Mouse (Mus musculus): ENCODE data around the gene Ufd1. TPM values are rescaled to one million over a fixed set of nuclear protein-coding genes. Genes with fewer than 3 reads are reported as not detected.

Ufd1 gene
- polyA plus RNA-seq, 1 experiment from 2014 or later, result 100 TPM

DNA sequence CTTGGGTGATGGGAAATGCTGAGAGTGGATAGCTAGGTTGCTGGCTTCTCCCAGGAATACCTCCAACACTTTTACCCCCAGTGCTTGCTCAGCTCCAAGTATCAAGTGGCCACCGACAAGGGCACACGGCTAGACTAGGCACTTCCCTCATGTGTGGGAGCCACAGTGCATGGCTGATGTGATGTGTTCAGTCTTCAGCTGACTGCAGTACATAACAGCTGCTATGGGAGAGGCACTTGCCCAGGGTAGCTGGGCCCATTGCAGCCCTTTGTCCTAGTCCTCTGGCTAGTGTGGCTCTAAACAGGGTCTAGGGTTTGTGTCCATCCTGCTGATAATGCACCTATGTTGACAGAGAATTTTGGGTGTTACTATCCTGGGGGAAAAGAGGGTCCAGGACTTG is 33.1 kb upstream of the Ufd1 start:
- peaks cover 41% of the 10 kb centered on the region for H3K27me3 ChIP-seq (replicated peaks; ENCODE audit: control insufficient read depth, insufficient read depth, low read length)
- H3K9me3 ChIP-seq (ENCODE audit: control insufficient read depth, low read length), result no peaks in the 10 kb centered on the region
- ATAC-seq, result no peak
- H3K4me1 ChIP-seq (ENCODE audit: control insufficient read depth, insufficient read depth, low read depth, low read length), result peaks cover 9% of the 10 kb centered on the region
- 56% methylated on average over 2 of the region's 2 CpGs for WGBS
- H3K4me2 ChIP-seq (ENCODE audit: low read length), result no peak overlapping the region
- H3K4me3 ChIP-seq (ENCODE audit: low read length), result no peak overlapping the region; the same call in 1 of the 2 replicates
- no peaks in the 10 kb centered on the region for H3K36me3 ChIP-seq (ENCODE audit: control insufficient read depth, insufficient read depth, low read length)
- H3K9ac ChIP-seq (ENCODE audit: low read depth, low read length), result no peak overlapping the region
- H3K27ac ChIP-seq (ENCODE audit: low read depth, low read length), result no peak overlapping the region

GRCm38 (mm10) chr16:18781810-18782209 is 29.8 kb upstream of the Ufd1 start:
- H3K9me3 ChIP-seq (ENCODE audit: control insufficient read depth, low read length), result no peaks in the 10 kb centered on the region
- peaks cover 25% of the 10 kb centered on the region for H3K27me3 ChIP-seq (replicated peaks; ENCODE audit: control insufficient read depth, insufficient read depth, low read length)
- 89% methylated on average over 10 of the region's 10 CpGs for WGBS
- H3K36me3 ChIP-seq (ENCODE audit: control insufficient read depth, insufficient read depth, low read length), result no peaks in the 10 kb centered on the region
- H3K4me3 ChIP-seq (ENCODE audit: low read length), result no peak overlapping the region
- no peak for ATAC-seq
- H3K4me2 ChIP-seq (ENCODE audit: low read length), result no peak overlapping the region
- peaks cover 9% of the 10 kb centered on the region for H3K4me1 ChIP-seq (ENCODE audit: control insufficient read depth, insufficient read depth, low read depth, low read length)
- no peak overlapping the region for H3K27ac ChIP-seq (ENCODE audit: low read depth, low read length)
- no peak overlapping the region for H3K9ac ChIP-seq (ENCODE audit: low read depth, low read length)

DNA sequence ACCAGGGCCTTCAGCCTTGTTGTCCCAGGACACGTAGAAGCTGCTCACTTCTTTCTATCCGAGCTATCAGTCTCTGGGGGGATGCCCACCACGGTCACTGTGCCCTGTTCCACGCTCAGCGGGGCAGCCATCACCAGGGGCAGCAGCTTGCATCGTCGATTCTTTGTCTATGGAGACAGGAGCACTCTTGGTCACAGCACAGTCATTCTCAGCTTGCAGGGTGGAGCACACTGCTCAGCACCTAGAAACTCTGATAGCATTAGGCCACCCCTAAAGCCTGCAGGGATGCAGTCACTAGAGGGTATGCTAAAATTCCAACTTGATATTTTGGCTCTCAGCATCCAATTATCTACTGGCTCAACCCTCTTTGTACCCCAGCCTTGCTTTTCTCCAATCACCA is 26.6 kb upstream of the Ufd1 start:
- Histone ChIP-seq H3K9ac (ENCODE audit: low read depth, low read length) (no peak overlapping the region), H3K27ac (ENCODE audit: low read depth, low read length) (no peak overlapping the region), H3K9me3 (ENCODE audit: control insufficient read depth, low read length) (no peaks in the 10 kb centered on the region), H3K36me3 (ENCODE audit: control insufficient read depth, insufficient read depth, low read length) (no peaks in the 10 kb centered on the region), H3K4me3 (ENCODE audit: low read length) (no peak overlapping the region), H3K27me3 (replicated peaks; ENCODE audit: control insufficient read depth, insufficient read depth, low read length) (no peaks in the 10 kb centered on the region), H3K4me2 (ENCODE audit: low read length) (no peak overlapping the region), H3K4me1 (ENCODE audit: control insufficient read depth, insufficient read depth, low read depth, low read length) (no peaks in the 10 kb centered on the region)
- no peak for ATAC-seq
- WGBS, result 85% methylated on average over 7 of the region's 7 CpGs

DNA sequence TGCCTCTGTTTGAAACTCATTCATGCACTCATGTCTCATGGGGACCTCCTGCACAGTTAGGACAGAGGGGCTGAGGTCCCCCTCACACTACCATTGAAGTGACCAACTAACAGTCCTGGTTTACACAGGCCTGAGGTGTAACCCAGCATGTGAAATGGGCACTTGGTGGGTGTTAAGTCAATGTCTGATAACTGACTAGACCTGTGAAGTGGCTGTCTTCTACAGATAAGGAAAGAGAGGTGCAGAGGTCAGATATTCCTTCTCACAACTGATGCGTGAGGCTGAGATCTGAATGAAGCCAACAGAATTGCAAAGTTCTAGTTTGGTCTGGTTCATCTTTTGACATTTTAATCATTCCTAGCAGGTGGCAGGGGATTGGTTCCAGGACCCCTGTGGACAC is 26.1 kb upstream of the Ufd1 start:
- Histone ChIP-seq H3K27me3 (replicated peaks; ENCODE audit: control insufficient read depth, insufficient read depth, low read length) (no peaks in the 10 kb centered on the region), H3K4me1 (ENCODE audit: control insufficient read depth, insufficient read depth, low read depth, low read length) (no peaks in the 10 kb centered on the region), H3K9ac (ENCODE audit: low read depth, low read length) (no peak overlapping the region), H3K4me3 (ENCODE audit: low read length) (no peak overlapping the region), H3K36me3 (ENCODE audit: control insufficient read depth, insufficient read depth, low read length) (no peaks in the 10 kb centered on the region), H3K27ac (ENCODE audit: low read depth, low read length) (no peak overlapping the region), H3K4me2 (ENCODE audit: low read length) (no peak overlapping the region), H3K9me3 (ENCODE audit: control insufficient read depth, low read length) (no peaks in the 10 kb centered on the region)
- no peak for ATAC-seq
- 80% methylated on average over 1 of the region's 1 CpGs for WGBS

DNA sequence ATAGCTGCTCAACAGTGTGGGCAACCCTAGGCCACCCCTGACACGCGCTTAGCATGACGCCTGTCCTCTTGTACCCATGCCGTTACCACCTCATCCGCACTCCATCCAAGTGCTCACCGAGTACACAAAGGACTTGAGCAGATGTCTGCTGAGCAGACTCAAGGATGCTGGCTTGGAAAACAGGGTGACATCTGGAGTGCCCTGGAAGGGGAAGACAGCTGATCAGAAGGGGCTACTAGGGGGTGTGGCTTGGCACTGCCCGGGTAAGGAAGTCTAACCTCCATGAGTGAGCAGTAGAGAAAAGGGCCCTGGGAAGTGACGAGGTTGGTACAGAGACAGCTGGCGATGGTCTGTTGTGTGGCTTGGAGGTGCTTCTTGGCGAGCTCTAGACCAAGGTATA is 24.9 kb upstream of the Ufd1 start:
- no peak overlapping the region for H3K27ac ChIP-seq (ENCODE audit: low read depth, low read length)
- no peak overlapping the region for H3K4me2 ChIP-seq (ENCODE audit: low read length)
- no peaks in the 10 kb centered on the region for H3K36me3 ChIP-seq (ENCODE audit: control insufficient read depth, insufficient read depth, low read length)
- H3K27me3 ChIP-seq (replicated peaks; ENCODE audit: control insufficient read depth, insufficient read depth, low read length), result no peaks in the 10 kb centered on the region
- no peaks in the 10 kb centered on the region for H3K4me1 ChIP-seq (ENCODE audit: control insufficient read depth, insufficient read depth, low read depth, low read length)
- H3K4me3 ChIP-seq (ENCODE audit: low read length), result no peak overlapping the region
- ATAC-seq, result no peak
- no peak overlapping the region for H3K9ac ChIP-seq (ENCODE audit: low read depth, low read length)
- WGBS, result 93% methylated on average over 10 of the region's 10 CpGs
- no peaks in the 10 kb centered on the region for H3K9me3 ChIP-seq (ENCODE audit: control insufficient read depth, low read length)

DNA sequence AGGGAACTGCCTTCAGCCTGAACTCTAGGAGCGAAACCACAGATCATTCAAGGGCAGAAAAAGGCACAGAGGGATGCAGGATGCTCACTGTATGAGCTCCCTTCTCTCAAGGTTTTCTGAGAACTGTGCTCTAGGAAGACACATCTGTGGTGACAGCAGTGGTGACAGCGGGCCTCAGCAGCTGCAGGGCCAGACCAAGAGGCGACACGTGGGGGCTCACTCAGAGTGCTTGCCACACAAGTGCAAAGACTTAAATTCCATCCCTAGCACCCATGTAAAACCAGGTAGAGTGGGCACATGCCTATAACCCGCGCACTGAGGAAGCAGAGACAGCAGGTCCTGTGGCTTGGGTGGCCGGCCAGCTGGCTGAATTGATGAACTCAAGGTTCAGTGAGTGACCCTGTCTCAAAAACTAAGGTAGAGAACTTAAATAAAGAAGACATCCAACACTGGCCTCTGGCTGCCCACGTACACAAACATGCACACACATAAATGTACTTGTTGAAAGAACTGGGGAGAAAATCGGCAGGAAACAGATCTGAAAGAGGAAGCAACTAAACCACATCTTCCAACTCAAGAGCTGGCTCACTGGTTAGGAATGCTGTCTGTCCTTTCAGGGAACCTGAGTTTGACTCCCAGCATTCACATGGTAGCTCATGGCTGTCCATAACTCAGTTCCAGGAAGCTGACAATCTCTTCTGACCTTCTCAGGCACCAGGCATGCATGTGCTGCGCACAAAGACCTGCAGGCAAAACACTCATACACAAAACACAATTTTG is 22.8 kb upstream of the Ufd1 start:
- Histone ChIP-seq H3K27ac (ENCODE audit: low read depth, low read length) (no peak overlapping the region), H3K4me3 (ENCODE audit: low read length) (no peak overlapping the region), H3K4me2 (ENCODE audit: low read length) (no peak overlapping the region), H3K4me1 (ENCODE audit: control insufficient read depth, insufficient read depth, low read depth, low read length) (no peaks in the 10 kb centered on the region), H3K9ac (ENCODE audit: low read depth, low read length) (no peak overlapping the region), H3K9me3 (ENCODE audit: control insufficient read depth, low read length) (no peaks in the 10 kb centered on the region), H3K27me3 (replicated peaks; ENCODE audit: control insufficient read depth, insufficient read depth, low read length) (no peaks in the 10 kb centered on the region), H3K36me3 (ENCODE audit: control insufficient read depth, insufficient read depth, low read length) (no peaks in the 10 kb centered on the region)
- WGBS, result 90% methylated on average over 10 of the region's 10 CpGs
- ATAC-seq, result no peak

DNA sequence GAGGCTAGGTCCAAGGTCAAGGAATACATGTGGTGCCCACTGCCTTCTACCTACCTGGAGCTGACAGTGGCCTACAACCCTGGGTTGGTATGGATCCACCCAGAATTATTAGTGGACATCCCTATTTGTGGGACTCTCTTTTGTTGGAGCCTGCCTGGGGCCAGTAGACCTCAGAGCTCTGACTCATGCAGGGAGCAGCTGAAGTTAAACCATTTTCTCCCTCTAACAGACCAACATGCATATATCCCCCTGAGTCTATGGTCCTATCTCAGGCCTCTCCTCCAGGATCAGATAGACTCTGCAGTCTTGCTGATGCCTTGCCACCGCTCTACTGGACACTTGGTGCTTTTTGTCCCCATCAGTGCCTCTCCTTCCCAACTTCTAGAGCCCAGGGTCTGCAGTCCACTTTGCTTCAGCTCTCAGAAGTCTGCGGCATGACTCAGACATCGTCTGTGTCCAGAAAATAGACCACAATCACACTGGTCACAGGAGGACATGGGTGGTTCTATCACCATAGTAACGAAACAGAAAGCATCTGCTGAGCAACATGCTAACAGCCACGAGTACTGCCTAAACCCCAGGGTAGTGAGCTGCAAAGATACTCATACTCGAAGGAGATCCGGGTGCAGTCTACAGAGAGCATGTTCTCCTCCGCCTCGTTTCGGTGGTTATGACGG is 16.2 kb upstream of the Ufd1 start:
- ATAC-seq, result no peak
- no peaks in the 10 kb centered on the region for H3K27me3 ChIP-seq (replicated peaks; ENCODE audit: control insufficient read depth, insufficient read depth, low read length)
- no peaks in the 10 kb centered on the region for H3K4me1 ChIP-seq (ENCODE audit: control insufficient read depth, insufficient read depth, low read depth, low read length)
- no peak overlapping the region for H3K27ac ChIP-seq (ENCODE audit: low read depth, low read length)
- 90% methylated on average over 11 of the region's 11 CpGs for WGBS
- H3K9ac ChIP-seq (ENCODE audit: low read depth, low read length), result no peak overlapping the region
- no peaks in the 10 kb centered on the region for H3K36me3 ChIP-seq (ENCODE audit: control insufficient read depth, insufficient read depth, low read length)
- H3K9me3 ChIP-seq (ENCODE audit: control insufficient read depth, low read length), result no peaks in the 10 kb centered on the region
- no peak overlapping the region for H3K4me2 ChIP-seq (ENCODE audit: low read length)
- no peak overlapping the region for H3K4me3 ChIP-seq (ENCODE audit: low read length)

DNA sequence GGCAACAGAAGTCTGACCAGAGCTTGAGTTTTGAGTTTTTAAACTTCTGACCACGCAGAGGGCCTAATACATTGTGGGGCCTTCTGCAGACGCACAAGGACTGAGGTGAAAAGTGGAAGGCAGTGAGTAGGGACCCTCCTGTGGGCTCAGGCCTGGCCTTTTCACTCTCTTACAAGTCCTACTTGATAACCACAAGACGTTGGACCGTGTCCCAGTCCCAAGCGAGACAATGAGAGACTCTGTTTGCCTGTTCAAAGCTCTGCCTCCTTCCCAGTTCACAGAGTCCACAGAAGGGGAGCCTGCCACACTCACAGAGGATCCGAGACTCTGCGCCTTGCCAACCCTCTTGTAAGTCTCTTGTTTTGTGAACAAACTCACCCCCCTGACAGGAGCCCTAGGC is 14.9 kb upstream of the Ufd1 start:
- no peak overlapping the region for H3K4me2 ChIP-seq (ENCODE audit: low read length)
- no peak for ATAC-seq
- no peak overlapping the region for H3K4me3 ChIP-seq (ENCODE audit: low read length)
- no peaks in the 10 kb centered on the region for H3K27me3 ChIP-seq (replicated peaks; ENCODE audit: control insufficient read depth, insufficient read depth, low read length)
- no peak overlapping the region for H3K9ac ChIP-seq (ENCODE audit: low read depth, low read length)
- WGBS, result 79% methylated on average over 7 of the region's 7 CpGs
- H3K9me3 ChIP-seq (ENCODE audit: control insufficient read depth, low read length), result no peaks in the 10 kb centered on the region
- no peaks in the 10 kb centered on the region for H3K36me3 ChIP-seq (ENCODE audit: control insufficient read depth, insufficient read depth, low read length)
- H3K27ac ChIP-seq (ENCODE audit: low read depth, low read length), result no peak overlapping the region
- H3K4me1 ChIP-seq (ENCODE audit: control insufficient read depth, insufficient read depth, low read depth, low read length), result no peaks in the 10 kb centered on the region

DNA sequence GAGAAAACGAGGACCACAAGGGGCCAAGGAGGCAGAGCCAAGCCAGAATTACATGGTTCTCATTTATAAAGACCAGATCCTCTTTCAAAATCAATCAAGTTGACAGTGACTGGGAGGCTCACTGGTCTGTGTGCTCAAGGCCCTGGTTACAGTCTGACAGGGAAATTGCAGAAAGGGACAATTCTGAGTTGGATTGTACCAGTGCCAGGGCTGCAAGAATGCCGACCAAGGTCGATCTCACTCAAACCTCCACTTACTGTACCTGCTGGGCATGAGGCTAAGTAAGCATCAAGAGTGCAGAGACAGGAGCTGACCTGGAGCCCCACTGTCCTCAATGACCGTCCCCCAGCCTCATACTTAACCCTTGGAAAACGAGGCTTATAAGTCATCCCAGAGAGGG is 13.4 kb upstream of the Ufd1 start:
- Histone ChIP-seq H3K27ac (ENCODE audit: low read depth, low read length) (no peak overlapping the region), H3K4me2 (ENCODE audit: low read length) (no peak overlapping the region), H3K27me3 (replicated peaks; ENCODE audit: control insufficient read depth, insufficient read depth, low read length) (no peaks in the 10 kb centered on the region), H3K9me3 (ENCODE audit: control insufficient read depth, low read length) (no peaks in the 10 kb centered on the region), H3K4me1 (ENCODE audit: control insufficient read depth, insufficient read depth, low read depth, low read length) (no peaks in the 10 kb centered on the region), H3K36me3 (ENCODE audit: control insufficient read depth, insufficient read depth, low read length) (no peaks in the 10 kb centered on the region), H3K9ac (ENCODE audit: low read depth, low read length) (no peak overlapping the region), H3K4me3 (ENCODE audit: low read length) (no peak overlapping the region)
- no peak for ATAC-seq
- WGBS, result 93% methylated on average over 5 of the region's 5 CpGs

Data from hindbrain, embryonic 16.5 days (tissue).